Mouse (Mus musculus) embryonic fibroblast, embryonic 13.5 days (primary cell): ENCODE measurements around the gene Actn4. TPM values are rescaled to one million over a fixed set of nuclear protein-coding genes. Genes with fewer than 3 reads are reported as not detected.

Experiments
- H3K27ac ChIP-seq: 2 replicates; pipeline ENCODE4 v1.5.1; 2012; ENCODE audit warnings: low read length, control low read depth, inconsistent platforms; ENCODE audit not compliant: insufficient read depth
- H3K4me1 ChIP-seq: 2 replicates; pipeline ENCODE4 v1.6.1; 2011; ENCODE audit warnings: low read length; ENCODE audit not compliant: control insufficient read depth, insufficient read depth
- H3K4me3 ChIP-seq: 2 replicates; pipeline ENCODE4 v1.5.1; 2011; ENCODE audit warnings: mild to moderate bottlenecking, control low read depth, low read length; ENCODE audit not compliant: insufficient read depth
- CTCF ChIP-seq: IDR thresholded peaks from 2 replicates; pipeline ENCODE4 v1.5.1; 2011; ENCODE audit warnings: mild to moderate bottlenecking, control low read depth, low read length, moderate library complexity, borderline replicate concordance; ENCODE audit not compliant: insufficient read depth
- POLR2A ChIP-seq: IDR thresholded peaks from 2 replicates; pipeline ENCODE4 v1.6.1; 2011; ENCODE audit warnings: low read depth, mild to moderate bottlenecking, control low read depth, low read length, moderate library complexity
- polyA plus RNA-seq: library from polyadenylated mRNA; stranded (reverse); fragments of >200 nt; gene quantifications from 2 replicates; pipeline ENCODE4 v1.2.4, GENCODE M21; 2011; ENCODE audit warnings: low read depth; ENCODE audit not compliant: missing spikeins, insufficient read length

Gene Actn4
- polyA plus RNA-seq, 1 experiment: 446 TPM

DNA sequence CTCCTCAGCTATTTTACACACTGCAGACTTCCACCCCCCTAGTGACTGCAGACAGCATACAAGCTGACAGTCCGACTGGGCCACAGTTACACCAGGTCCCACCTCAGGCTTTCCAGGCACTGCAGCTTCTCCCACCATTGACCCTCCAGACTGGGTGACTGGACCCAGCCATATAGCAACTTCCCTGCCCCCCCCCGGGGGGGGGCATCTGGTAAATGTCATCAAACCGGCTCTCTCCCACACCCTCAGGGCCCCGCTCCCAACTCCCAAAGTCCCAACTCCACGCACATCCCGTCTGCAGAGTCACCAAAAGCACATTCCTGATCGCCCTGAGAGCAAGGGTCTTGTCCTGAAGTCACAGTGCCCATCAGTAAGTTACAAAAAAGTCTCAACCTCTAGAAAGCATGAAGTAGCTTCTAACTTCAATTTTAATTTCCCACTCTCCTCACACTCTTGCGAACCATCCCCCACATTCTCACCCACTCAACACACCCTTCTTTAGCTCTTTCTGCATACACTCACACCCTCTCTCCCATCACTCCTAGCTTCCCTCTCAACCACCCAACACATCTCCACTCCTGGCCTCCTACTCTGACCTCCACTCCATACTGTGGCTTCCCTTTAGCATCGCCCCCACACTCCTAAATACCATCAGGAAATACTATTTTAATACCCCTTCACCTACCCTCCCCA lies 1.6 kb downstream of the Actn4 start:
- peak overlapping the region; percentile 93 for H3K27ac ChIP-seq
- H3K4me1 ChIP-seq: peaks cover 17% of the 10 kb centered on the region
- peak; percentile 40 for TF ChIP-seq POLR2A
- TF ChIP-seq CTCF: no peak
- H3K4me3 ChIP-seq: peak overlapping the region; percentile 80

DNA sequence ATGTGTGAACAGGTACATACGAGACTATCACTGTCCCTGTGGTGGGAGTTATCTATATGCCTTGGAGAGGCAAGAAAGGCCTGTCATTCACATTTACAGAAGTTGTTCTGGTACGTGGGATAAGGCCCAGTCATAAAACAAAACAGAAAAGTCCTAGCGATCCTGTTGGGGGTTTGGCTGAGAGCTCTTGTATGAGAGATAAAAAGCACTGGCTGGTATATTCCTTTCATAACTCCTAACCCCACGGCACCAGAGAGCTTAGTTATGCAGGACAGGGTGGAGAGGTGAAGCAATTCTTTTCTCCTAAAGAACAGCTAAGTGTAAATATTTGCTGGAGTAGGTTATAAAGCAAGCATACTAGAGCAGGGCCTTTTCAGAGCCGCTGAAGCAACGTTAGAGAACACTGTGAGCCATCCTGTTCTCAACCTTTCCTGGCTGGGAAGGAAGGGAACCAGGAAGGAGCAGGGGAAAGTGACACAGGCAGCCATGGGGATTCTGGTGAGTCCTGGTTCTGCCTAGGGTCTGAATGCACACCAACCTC lies 2.6 kb downstream of the Actn4 start:
- Histone ChIP-seq H3K27ac (peak overlapping the region; percentile 93), H3K4me3 (peak overlapping the region; percentile 80), H3K4me1 (peaks cover 17% of the 10 kb centered on the region)
- TF ChIP-seq POLR2A (no peak), CTCF (no peak)

DNA sequence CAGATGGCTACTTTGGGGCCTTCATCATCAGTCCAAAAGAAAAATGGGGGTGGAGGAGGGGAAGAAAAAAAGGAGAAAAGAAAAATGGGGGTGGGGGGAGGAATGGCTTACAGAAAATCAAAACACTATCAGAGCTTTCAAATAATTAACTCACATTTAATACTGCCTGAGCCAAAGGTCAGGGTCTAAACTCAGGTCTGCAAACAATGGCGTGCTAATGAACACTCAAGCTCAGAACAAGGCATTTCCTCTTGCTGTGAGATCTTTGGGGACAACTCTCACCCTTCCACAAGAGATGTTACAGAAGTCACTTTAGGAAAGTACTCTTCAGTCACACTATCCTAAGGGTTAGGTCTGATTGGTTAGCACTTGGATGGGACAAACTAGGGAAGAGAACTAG lies 3.4 kb downstream of the Actn4 start:
- no peak for TF ChIP-seq CTCF
- TF ChIP-seq POLR2A: no peak
- Histone ChIP-seq H3K4me1 (peaks cover 21% of the 10 kb centered on the region), H3K4me3 (peak overlapping the region; percentile 80), H3K27ac (peak overlapping the region; percentile 93)

DNA sequence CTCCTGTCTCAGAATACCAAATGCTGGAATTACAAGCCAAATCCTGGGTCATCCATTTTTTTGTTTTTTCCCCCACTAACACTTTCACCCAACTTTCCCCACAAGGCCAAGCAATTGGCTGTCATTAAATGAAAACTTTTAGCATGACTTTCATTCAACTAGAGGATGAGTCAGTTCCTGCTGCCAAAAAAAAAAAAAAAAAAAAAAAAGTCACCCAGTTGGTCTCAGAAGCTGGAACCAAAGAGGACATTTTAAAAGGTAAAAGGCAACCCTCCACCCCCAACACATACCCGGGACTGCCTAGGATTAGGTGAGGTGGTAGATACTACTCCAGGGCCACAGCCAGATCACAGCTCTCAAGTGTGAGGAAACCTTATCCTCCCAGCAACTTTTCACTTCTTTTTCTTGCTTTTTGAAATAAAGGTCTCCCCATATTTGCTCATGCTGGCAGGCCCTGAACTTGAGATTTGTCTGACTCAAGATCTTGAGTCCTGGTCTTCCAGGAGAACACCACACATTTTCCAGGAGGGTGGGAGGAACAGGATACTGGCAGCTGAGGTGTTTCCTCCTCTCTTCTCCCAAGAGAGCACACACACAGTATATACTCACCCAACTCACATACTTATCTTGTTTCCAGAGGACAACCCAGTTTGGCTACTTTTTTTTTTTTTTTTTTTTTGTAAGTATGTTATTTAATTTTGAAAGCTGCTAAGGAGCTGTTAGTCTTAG lies 4.0 kb downstream of the Actn4 start:
- peak overlapping the region; percentile 93 for H3K27ac ChIP-seq
- H3K4me1 ChIP-seq: peaks cover 26% of the 10 kb centered on the region
- peak overlapping the region; percentile 80 for H3K4me3 ChIP-seq
- TF ChIP-seq POLR2A: no peak
- TF ChIP-seq CTCF: no peak

DNA sequence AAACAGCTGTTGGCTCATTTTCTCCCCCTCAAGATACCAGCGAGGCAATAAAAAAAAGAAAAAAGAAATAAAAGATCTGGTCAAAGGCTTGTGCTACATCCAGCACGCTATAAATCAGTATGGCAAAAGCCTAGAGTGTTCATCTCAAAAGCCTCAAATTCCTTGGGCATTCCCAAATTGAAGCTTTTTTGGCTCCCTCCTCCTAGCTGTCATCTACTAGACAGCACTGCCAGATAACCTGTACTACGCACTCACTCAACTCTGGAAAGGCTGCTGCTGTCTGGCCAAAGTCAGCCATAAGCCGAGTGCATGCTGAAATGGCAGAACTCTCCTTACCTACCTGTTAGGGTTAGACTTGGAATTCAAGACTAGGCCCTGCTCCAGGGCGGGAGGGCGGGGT lies 4.9 kb downstream of the Actn4 start:
- Histone ChIP-seq H3K27ac (peak overlapping the region; percentile 93), H3K4me3 (no peak overlapping the region; the same call in 1 of the 2 replicates), H3K4me1 (peaks cover 29% of the 10 kb centered on the region)
- TF ChIP-seq POLR2A (no peak), CTCF (no peak)

DNA sequence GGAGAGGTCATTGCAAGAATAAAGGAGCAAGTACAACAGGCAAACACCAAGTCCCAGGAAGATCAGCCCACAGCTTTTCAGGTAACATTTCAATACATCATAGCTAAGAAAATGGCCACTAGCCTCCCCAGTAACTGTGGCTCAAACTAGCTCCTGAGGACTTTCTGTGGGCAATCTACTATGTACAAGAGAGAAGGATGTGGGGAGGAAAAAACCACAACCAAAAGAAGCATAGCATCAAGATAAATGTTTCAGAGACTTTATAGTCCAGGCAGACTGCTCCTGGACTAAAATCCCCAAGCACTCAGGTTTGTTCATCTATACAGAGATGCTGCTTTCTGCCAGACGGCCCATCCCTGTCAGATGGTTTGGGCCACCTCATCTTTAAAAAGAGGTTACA lies 5.9 kb downstream of the Actn4 start:
- TF ChIP-seq CTCF (no peak), POLR2A (no peak)
- H3K27ac ChIP-seq: peak overlapping the region; percentile 93

DNA sequence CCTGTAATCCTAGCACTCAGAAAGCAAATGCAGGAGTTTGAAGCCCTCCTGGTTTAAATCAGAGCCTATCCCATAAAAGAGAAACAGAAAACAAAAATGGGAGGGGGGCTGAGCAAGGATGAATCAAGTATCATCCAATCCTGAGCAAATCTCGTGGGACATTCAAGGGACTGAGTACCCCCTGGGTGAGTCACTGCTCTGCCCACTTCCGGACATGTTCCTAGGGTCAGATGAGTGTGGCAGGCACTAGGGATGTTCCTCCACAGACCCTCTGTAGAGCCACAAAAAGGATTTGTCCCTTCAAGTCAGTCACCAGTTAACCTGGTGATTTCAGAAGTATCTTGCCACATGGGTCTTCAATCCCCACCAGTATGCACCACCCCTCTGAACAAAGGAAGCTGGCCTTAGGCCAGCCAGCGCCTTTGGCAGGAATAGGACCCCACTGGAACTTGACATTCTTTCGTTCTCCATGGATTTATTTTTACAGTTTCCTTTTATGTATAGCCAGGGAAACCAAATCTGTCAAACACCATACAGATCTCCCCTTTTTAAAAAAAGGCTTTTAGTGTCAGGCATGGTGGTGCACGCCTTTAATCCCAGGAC lies 6.7 kb downstream of the Actn4 start:
- TF ChIP-seq CTCF (no peak), POLR2A (no peak)
- Histone ChIP-seq H3K4me1 (peaks cover 43% of the 10 kb centered on the region), H3K27ac (peak overlapping the region; percentile 93), H3K4me3 (no peak overlapping the region)

More for the DNA sequence above, 5.9 kb downstream of the Actn4 start:
- peaks cover 38% of the 10 kb centered on the region for H3K4me1 ChIP-seq
- no peak overlapping the region for H3K4me3 ChIP-seq

DNA sequence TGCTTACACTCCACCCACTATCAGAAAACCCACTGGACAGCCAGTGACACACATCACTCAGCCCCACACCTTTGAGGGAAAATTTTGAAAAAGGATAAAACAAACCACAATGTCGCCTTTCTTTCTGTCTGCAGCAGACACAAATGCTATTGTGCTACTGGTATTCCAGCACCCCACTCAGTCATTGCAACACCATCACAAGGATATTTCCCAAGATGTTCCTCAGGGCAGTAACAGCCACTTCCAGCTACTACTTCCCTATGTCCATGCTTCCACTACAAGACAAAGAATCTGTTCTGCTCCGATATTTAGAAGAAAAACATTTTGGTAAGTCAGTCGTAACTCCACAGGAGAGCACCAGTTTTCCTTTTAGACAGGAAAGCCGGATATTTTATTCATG lies 7.4 kb downstream of the Actn4 start:
- H3K27ac ChIP-seq: peak overlapping the region; percentile 93
- H3K4me1 ChIP-seq: peaks cover 48% of the 10 kb centered on the region
- no peak for TF ChIP-seq POLR2A
- no peak for TF ChIP-seq CTCF

DNA sequence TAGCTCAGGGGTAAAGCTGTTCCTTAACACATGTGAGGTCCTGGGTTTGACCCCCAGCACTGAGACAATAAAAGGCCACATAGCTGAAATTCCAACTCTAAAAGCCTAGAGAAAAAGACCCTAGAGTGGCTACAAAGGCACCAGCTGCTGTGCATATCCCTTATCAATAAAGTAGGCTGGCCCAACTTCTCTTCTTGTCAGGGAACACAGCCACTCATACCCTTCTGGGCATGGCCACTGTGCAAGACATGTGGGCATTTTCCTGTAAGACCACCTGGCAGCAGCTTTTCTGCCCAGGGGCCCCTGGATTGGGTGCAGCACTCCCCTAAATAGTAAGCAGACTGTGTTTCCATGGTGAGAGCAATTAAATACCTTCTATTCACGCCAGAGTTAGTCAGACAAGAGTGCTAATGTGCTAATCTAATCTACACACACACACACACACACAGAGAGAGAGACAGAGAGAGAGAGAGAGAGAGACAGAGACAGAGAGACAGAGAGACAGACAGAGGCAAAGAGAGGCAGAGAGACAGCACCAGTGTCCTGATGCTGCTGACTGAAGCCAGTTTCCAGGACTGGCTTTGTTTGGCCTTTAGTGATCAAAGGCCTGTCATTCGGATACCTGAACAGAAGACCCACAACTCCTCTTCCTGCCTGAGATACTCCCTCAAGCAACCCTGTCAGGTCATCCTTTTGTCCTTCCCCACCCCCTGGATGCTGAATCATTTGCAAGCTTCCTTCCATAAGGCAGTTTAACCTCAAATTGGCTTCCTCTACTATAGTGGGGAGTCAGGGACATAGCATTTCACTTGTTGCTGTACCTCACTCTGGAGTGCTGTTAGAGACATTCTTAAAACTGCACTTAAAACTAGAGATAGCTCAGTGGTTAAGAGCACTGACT lies 8.4 kb downstream of the Actn4 start:
- H3K4me3 ChIP-seq: no peak overlapping the region
- peaks cover 47% of the 10 kb centered on the region for H3K4me1 ChIP-seq
- H3K27ac ChIP-seq: peak overlapping the region; percentile 99
- TF ChIP-seq POLR2A (no peak), CTCF (no peak)

More for the DNA sequence above, 7.4 kb downstream of the Actn4 start:
- no peak overlapping the region for H3K4me3 ChIP-seq

DNA sequence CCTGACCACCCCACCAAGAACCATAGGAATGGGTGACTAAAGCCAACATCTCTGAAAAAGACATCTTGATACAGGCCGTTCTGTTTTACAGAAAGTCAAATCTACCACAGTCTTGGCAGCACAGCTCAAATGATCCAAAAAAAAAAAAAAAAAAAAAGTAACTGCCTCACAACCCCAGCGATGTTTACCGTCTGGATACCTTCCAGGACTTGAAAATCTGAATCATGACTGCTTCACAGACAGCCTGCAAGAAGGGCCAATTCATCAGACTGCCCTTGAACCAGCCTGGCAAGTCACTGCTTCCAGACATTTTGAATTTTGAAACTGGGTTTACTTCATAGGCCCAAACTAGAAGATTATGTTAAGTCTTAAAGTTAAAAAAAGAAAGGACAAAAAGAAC lies 9.4 kb downstream of the Actn4 start:
- Histone ChIP-seq H3K4me3 (no peak overlapping the region), H3K4me1 (peaks cover 51% of the 10 kb centered on the region), H3K27ac (peak overlapping the region; percentile 99)
- TF ChIP-seq CTCF (no peak), POLR2A (no peak)
